Mouse (Mus musculus) ovary, postnatal 14 days (tissue): Measurements from ENCODE around the gene Helb.
"Not testable (repeated sequence)": the region's sequence is repeated elsewhere in the genome, so short reads cannot be mapped to it uniquely, and the experiment has no call there.

Source experiments
- DNase-seq: peaks from one replicate; pipeline ENCODE4 v3.0.0; 2022; ENCODE audit warnings: low spot score

Helb gene

GRCm38 (mm10) chr10:120112507-120113396 lies at the start of gene Helb:
Helb (minus strand) TSS chr10:120112987.
- peak; percentile 98 for DNase-seq

GRCm38 (mm10) chr10:120160533-120160932 lies 47.7 kb upstream of the Helb start:
- no peak for DNase-seq

- no peak for DNase-seq
These were observed 41.1 kb upstream of the Helb start for GRCm38 (mm10) chr10:120153911-120154310.

- no peak for DNase-seq
These were observed 38.9 kb upstream of the Helb start for GRCm38 (mm10) chr10:120151672-120152071.

- no peak for DNase-seq
These were observed 28.2 kb upstream of the Helb start for GRCm38 (mm10) chr10:120140916-120141516.

- no peak for DNase-seq
These were observed 27.4 kb upstream of the Helb start for GRCm38 (mm10) chr10:120140193-120140592.

GRCm38 (mm10) chr10:120136020-120136562 lies 23.3 kb upstream of the Helb start:
- no peak for DNase-seq

GRCm38 (mm10) chr10:120133697-120134096 lies 20.9 kb upstream of the Helb start:
- DNase-seq, result no peak

GRCm38 (mm10) chr10:120130621-120131020 lies 17.8 kb upstream of the Helb start:
- peak; percentile 35 for DNase-seq

GRCm38 (mm10) chr10:120128601-120129277 lies 16.0 kb upstream of the Helb start:
- no peak for DNase-seq

GRCm38 (mm10) chr10:120125465-120125857 lies 12.7 kb upstream of the Helb start:
- no peak for DNase-seq

- DNase-seq, result peak; percentile 84
These were observed 12.1 kb upstream of the Helb start for GRCm38 (mm10) chr10:120124801-120125464.

GRCm38 (mm10) chr10:120123721-120124120 lies 10.9 kb upstream of the Helb start:
- no peak for DNase-seq

GRCm38 (mm10) chr10:120115249-120115648 lies 2.5 kb upstream of the Helb start:
- DNase-seq, result no peak

- no peak for DNase-seq
These were observed 1.7 kb upstream of the Helb start for GRCm38 (mm10) chr10:120114493-120114892.

- no peak for DNase-seq
These were observed 1.2 kb upstream of the Helb start for GRCm38 (mm10) chr10:120113980-120114379.

GRCm38 (mm10) chr10:120113482-120113881 lies 695 bp upstream of the Helb start:
- DNase-seq, result not testable (repeated sequence)

GRCm38 (mm10) chr10:120111691-120112319 lies 982 bp downstream of the Helb start:
- no peak for DNase-seq

GRCm38 (mm10) chr10:120100806-120101205 lies 12.0 kb downstream of the Helb start:
- no peak for DNase-seq

GRCm38 (mm10) chr10:120097564-120097963 lies 15.2 kb downstream of the Helb start:
- DNase-seq, result no peak

- no peak for DNase-seq
These were observed 17.1 kb downstream of the Helb start for GRCm38 (mm10) chr10:120095716-120096115.
